Mouse (Mus musculus) fibroblast of lung, adult 2 months (primary cell): ENCODE measurements at regions not wholly inside any gene's neighbourhood (a gene's known extent, or its start where the extent isn't known, plus 50 kb on each side); places are given as distances from the start of the nearest gene placed in this dataset.
A peak's percentile ranks its signal among the peaks of the same experiment; 100 is the strongest.
"Not testable (repeated sequence)": the region's sequence is repeated elsewhere in the genome, so short reads cannot be mapped to it uniquely, and the experiment has no call there.

Experiments
- DNase-seq: peaks from one replicate; pipeline ENCODE4 v3.0.0-alpha.2; 2011; ENCODE audit warnings: low read depth

GRCm38 (mm10) chr15:5869289-5869688 lies 430.3 kb upstream of the Dab2 start:
- peak; percentile 12 for DNase-seq

DNA sequence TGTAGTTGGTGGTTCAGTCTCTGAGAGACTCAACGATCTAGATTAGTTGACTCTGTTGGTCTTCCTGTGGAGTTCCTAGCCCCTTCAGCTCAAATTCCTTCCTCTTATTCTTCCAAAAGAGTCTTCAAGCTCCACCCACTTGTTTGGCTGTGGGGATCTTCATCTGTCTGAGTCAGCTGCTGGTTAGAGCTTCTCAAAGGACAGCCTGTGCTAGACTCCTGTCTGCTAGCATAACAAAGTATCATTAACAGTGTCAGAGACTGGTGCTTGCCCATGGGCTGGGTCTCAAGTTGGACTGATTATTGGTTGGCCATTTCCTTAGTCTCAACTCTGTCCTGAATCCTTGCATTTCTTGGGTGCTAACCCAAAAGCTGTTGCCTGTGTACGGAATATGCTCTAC lies 429.7 kb upstream of the Dab2 start:
- no peak for DNase-seq

- DNase-seq, result no peak
These were observed 427.5 kb upstream of the Dab2 start for GRCm38 (mm10) chr15:5872042-5872441.

DNA sequence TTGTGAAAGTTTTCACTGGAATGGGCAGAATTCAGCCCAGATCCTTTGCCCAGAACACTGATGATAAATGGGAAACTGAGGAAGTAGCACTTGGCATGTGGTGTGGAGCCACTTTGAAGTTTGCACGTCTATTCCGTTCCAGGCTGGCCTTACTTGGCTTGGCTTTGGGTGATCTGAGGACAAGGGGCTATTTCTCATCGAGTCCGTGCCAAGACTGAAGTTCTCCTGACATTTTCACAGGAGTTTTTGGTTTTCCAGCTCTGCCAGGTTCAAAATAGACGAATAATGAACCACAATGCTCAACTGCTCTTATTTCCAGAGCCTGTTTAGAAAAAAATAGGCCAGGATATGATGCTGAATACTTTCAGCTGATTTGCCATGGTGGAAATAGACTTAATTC lies 421.8 kb upstream of the Dab2 start:
- DNase-seq, result peak; percentile 71

DNA sequence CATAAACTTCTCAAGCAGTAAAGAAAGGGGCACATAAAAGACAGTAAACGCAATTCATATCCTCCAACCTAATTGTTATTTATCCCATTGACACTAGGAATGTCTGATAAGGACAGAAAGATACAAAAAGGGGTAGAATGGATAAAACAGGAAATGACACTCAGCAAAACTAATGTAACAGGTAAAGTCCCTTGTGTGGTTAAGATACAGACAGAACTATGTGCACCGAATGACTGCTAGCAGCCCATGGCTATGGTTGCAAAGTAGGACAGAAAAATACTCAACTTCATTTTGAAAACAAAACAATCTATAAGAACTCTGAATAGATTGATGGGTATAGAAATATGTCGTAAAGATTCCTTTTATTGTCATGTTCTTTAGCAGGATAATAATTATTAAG lies 408.4 kb upstream of the Dab2 start:
- DNase-seq, result no peak

DNA sequence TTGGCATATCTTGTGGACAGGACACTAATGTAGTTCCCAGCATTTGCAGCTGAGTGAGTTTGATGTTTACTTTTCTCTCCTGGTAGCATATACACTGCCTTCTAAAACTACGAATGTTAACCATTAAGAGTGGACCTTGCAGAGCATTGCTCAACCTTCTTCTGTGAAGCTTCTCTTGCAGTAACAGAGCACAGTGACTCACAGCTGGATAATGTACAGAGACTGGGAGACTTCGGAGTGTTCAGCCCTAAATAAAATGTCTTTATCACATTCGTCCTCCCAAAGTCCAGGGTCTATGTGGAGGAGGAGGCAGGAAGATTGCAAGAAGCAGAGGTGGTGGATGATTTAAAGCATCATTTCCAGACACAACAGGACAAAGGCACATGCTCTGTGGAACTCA lies 407.6 kb upstream of the Dab2 start:
- DNase-seq, result no peak

DNA sequence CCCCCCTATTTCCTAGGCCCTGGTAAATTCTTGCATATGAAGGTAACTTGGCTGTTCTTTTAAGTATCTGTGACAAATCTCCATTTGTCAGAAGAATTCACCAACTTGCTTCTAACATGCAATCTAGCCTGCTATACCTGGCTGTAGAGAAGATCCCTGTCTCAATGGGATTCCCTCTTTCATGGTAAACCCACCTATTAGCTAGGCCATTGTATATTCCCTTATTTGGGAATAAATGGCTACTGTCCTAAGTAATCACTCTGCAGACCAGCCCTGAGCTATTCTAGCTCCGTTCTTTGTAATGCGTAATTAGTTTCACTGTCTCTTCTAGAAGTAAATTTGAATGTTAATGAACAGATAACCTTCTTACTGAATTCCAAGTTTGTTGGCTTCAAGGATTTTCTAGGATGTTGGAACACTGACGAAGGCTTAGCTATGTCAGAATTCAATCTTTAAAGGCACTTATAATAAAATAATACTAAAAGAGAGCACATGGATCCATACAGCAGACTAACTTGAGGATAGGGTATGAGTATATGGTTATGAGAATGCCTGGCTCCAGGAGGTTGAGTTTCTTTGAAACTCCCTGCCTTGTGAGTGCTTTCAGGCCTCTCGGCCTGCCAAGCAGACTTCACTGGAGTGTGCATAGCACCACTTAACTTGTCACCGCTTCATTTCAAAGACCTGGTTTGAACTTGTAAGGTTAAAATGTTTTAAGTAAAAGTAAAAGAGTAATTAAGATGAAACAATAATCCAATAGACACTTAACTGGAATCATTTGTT lies 403.7 kb upstream of the Dab2 start:
- not testable (repeated sequence) for DNase-seq

DNA sequence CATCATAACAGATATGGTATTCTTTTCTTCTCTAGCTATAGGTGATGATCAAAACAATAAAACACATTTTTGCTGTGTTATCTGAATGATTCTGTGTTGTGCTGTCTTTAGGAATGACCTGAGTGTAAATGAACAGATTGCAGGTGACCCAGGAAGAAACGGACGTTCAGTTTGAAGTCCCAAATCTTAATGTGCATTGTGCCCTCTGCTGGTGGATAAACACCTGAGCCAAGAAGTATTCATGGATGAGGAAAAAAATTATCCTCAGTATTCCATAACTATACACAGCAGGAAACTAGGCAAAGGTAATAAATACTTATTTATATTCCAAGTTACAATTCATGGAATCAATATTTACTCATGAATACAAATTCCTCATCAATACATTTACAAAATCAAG lies 384.3 kb upstream of the Dab2 start:
- peak; percentile 9 for DNase-seq

- DNase-seq, result no peak
These were observed 379.5 kb upstream of the Dab2 start for GRCm38 (mm10) chr15:5920058-5920457.

DNA sequence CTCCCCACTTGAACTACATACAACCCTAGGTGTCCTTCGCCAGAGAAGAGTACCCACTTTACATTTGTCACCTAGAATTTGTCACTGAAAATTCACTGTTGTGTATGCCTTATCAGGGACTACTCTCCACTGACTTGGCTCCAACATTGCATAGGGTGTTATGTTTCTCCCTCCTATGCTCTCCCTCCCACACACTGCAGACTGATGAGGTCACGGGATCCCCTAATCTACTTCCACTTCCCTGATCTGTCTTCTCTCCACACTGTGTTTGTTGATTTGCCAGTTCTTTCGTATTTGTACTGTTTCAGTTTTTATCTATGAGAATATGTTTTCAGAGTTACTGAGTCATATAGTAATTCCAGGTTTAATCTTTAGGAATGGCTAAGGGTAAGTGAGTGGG lies 371.8 kb upstream of the Dab2 start:
- DNase-seq, result no peak

GRCm38 (mm10) chr15:5933586-5933985 lies 366.0 kb upstream of the Dab2 start:
- no peak for DNase-seq

DNA sequence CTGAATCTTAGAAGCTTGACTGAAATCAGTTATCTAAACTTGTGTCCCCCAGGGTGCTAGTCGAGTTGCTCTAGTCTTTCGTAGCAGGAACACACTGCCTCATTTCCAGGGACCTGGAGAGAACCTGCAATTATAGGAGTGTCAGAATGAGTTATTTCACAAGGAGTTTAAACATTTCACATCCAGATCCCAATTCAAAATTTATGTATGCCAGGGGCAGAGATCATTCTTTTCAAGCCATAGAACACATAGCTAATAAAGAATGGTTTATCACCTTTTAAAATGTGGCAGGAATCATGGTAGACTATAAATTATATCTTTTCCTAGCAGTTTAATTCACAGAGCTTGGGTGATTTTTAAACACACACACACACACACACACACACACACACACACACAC lies 358.6 kb upstream of the Dab2 start:
- no peak for DNase-seq

DNA sequence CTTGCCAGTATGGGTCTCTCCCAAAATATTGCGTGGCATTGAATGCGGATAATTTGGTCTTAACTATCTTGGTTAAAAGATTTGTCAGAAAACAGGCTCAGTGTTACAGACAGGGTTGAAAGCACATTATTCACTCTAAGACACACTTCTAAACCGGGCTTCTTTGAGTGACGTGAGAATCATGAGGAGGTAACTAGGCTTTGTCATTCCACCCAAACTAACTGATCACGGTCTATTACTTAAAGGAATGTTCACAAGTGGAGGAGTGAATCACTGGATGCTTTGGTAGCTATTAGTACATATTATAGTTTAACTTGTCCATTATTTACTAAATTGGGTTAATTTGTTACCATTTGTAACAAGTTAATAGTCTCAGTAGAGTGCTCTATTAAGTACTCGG lies 352.9 kb upstream of the Dab2 start:
- no peak for DNase-seq

GRCm38 (mm10) chr15:5950919-5951318 lies 348.7 kb upstream of the Dab2 start:
- no peak for DNase-seq

DNA sequence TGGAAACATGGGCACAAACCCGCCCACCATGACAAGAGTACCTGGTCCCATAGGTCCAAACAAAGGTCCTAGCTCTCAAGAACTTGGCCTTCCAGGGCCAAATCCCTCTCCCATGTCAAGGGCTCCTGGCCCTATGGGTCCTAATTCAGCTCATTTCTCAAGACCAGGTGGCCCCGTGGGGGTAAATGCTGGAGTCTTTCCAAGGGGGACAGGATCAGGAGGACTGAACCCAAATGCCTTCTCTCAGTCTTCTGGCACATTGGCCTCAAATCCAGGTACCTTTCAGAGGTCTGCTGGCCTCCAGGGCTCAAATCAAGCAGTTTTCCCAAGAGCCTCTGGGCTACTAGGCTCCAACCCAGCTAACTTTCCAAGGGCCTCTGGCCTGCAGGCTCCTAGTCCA lies 347.9 kb upstream of the Dab2 start:
- DNase-seq, result not testable (repeated sequence)

GRCm38 (mm10) chr15:5953106-5953505 lies 346.5 kb upstream of the Dab2 start:
- DNase-seq, result no peak

DNA sequence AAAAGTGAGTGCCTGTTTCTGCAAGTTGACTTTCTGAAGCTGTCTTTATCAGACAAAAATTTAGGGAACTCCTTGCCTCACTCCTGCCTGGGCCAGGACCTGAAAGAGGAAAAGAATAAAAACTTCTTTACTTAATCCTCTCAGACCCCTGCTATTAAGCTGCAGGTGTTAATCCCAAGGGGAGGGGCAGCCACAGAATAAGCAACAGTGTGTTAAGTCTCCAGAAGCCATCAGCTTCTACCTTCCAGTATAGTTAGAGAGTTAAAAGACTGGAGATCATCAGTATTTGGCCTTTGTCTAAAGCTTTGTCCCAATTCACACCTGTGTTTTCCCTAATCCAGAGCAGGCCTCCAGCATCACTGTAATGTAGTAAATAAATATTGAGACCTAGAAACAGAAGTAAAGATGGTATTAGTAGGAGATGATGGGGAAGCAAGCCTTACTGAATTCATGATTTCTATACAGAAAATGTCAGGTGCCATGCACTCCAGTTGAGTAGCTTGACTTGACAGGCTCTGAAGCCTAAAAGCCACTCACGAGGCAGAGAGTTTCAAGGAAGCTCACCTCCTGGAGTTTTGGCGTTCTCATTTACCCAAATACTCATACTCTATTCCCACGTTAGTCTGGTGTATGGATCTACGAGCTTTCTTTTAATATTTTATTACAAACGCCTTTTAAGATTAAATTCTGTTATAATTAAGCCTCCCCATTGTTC lies 308.1 kb upstream of the Dab2 start:
- no peak for DNase-seq

DNA sequence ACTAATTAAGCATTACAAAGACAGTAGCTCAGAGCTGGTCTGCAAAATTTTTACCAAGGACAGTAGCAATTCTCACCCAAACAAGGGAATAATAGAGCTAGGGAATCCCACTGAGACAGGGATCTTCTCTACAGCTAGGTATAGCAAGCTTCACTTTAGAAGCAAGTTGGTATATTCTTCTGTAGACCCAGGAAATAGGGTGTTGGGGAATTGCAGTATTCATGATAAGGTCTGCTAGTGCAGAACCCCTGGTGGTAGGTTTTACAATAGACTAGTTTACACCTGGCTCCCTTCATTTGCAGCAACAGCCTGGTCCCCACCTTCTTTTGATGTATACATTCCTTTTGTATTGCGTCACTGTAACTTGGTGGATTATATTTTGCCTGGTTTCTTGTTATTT lies 307.4 kb upstream of the Dab2 start:
- DNase-seq, result not testable (repeated sequence)

DNA sequence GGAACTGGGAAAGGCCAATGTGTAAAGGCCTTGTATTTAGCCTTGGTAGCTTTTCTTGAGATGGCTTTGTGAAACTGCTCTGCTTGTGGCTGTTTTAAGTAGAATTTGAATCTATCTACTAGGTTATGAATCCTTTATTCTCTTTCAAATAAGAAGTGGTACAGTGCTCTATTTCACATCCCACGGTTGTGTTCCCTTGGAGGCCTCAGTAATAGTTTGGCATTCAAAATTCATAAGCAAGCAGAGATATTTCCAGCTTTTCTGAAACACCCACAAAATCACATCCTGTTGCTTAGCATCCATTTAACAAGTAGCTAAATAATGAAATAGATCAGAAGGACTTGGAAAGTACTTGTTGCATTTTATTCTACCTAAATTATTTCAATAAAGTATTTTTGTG lies 298.8 kb upstream of the Dab2 start:
- no peak for DNase-seq

GRCm38 (mm10) chr15:6001394-6001793 lies 298.2 kb upstream of the Dab2 start:
- DNase-seq, result no peak

DNA sequence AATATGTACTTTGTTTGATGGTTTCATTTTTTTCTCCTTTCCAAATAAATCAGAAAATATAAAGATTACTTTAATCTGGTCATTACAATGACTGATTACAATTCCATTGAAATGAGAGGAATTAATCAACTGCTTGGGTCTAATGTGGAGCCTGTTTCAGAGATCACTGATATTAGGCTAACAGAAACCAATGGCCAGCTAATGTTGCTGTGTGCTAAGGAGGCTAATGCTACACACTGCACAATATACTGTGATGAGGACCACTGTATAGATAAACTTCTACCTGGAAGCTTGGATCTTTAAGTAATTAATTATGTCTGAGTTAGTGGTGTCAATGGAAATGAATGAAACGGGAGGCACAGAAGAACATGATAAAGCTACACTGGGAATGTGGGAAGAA lies 284.6 kb upstream of the Dab2 start:
- no peak for DNase-seq

DNA sequence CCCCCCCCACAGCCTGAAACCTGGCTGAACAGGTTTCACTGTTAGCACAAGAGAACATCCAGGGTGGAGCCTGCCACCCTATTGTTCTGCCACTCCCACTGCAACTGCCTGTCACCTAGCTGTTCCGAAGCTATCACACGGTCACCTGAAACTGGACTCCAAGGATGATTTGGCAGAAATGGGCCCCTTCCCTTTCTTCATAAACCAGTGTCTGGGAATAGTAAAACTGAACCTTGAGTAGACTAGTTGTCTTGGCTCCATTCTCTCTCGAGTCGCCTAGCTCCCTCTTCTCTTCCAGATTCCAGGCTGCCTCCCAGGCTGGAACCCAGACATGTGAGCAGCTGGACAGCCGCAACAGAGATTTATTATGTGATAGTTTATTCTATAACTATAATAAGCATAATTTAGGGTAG lies 282.9 kb upstream of the Dab2 start:
- no peak for DNase-seq

- no peak for DNase-seq
These were observed 274.0 kb upstream of the Dab2 start for GRCm38 (mm10) chr15:6025543-6025942.

- DNase-seq, result no peak
These were observed 270.4 kb upstream of the Dab2 start for GRCm38 (mm10) chr15:6029214-6029613.
